Mouse (Mus musculus) CH12.LX (cell line): ENCODE measurements around the gene Specc1l.

Source experiments
- MAZ ChIP-seq: IDR thresholded peaks from 2 replicates; pipeline ENCODE4 v1.6.1; 2012; ENCODE audit warnings: low read depth, mild to moderate bottlenecking, inconsistent platforms, low read length, improper control_type of control experiment, moderate library complexity
- MEF2A ChIP-seq: IDR thresholded peaks from 2 replicates; pipeline ENCODE4 v1.6.1; 2014; ENCODE audit warnings: low read depth, mild to moderate bottlenecking, inconsistent platforms, low read length, improper control_type of control experiment, borderline replicate concordance
- ZNF384 ChIP-seq: IDR thresholded peaks from 2 replicates; pipeline ENCODE4 v1.6.1; 2012; ENCODE audit warnings: low read depth, low read length, improper control_type of control experiment, inconsistent platforms

DNA sequence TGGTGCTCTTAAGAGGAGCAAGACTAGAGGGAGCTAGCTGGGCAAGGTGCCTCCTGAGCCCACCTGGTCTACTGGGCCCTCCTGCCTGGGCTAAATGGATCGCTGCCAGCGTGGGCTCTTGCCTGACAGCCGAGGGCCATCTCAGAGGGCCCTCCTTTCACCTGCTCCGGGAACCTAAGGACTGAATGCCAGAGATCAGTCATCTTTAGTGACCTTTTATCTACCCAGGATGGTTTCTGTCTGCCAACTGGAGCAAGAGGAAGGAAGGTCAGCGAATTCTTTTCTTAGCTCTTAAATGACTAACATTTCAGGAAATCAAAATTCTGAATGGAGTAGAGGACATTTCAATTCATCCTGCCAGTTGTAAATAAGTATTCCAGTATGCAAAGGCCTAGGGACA lies 138.7 kb downstream of the Specc1l start:
- TF ChIP-seq ZNF384 (no peak), MAZ (no peak), MEF2A (no peak)
